Mouse (Mus musculus) E14TG2a.4 (cell line): ENCODE measurements around the gene Lmo7.

Source experiments
- CTCF ChIP-seq: conservative IDR thresholded peaks from 2 replicates; pipeline ENCODE4 v1.5.1; 2014; ENCODE audit warnings: low read length
- NANOG ChIP-seq: IDR thresholded peaks from 2 replicates; pipeline ENCODE4 v1.6.1; 2014; ENCODE audit warnings: borderline replicate concordance, low read length, mixed read lengths
- POU5F1 ChIP-seq: IDR thresholded peaks from 2 replicates; pipeline ENCODE4 v1.6.1; 2014; ENCODE audit warnings: low read length, borderline replicate concordance

DNA sequence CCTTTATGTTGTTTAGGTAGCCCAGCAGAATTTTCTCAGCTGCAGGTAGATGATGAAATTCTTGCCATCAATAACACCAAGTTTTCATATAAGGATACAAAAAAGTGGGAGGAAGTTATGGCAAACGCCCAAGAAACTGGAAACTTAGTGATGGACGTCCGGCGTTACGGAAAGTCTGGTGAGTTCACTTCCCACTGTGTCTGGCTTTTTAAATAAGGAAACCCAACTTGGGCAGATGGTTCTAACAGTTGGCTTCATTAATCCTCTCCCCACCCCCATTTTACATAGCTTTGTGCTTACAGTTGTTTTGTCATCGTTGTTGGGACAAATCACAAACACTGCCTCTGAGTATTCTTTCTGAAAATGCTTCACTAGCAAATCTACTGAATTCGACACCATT lies 182.2 kb downstream of the Lmo7 start:
- TF ChIP-seq CTCF: no peak
- no peak for TF ChIP-seq NANOG
- no peak for TF ChIP-seq POU5F1
